Mouse (Mus musculus): Measurements from ENCODE around the gene Atg2a. TPM values are rescaled to one million over a fixed set of nuclear protein-coding genes. Genes with fewer than 3 reads are reported as not detected.

Gene Atg2a
- polyA plus RNA-seq, 1 experiment from 2014 or later: 4.8 TPM

DNA sequence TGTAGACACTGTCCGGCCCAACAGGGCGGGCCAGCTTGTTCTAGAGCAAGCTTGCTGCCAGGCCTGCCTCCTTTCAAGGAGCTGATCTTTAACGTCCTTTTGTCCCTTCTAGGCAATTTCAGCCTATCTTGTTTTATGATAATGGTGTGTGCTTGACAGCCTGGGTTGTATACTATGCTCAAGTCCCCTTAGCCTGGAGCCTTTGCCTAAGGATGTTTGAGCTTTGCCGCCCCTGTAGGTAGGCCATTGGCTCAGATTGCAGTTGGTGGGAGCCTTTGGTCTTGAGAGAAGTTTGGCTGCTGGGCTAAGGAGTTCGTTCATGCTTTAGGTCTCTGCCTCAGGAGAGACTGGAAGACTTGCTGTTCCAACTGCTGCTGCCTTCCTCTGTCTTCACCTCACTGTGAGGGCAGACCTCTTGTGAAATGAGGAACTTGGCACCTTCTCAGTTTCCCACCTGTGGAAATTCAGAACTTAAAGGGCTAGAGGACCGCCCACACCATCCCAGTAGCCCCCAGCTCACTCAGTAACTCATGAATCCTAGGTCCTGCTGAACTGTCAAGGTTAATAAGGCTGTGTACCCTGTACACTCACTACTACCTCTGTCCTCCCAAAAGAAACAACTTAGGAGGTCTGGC lies 37.1 kb downstream of the Atg2a start:
- peak overlapping the region; percentile 56 for H3K9ac ChIP-seq (ENCODE audit: low read length)
- peak overlapping the region; percentile 94 for H3K27ac ChIP-seq (replicated peaks)

DNA sequence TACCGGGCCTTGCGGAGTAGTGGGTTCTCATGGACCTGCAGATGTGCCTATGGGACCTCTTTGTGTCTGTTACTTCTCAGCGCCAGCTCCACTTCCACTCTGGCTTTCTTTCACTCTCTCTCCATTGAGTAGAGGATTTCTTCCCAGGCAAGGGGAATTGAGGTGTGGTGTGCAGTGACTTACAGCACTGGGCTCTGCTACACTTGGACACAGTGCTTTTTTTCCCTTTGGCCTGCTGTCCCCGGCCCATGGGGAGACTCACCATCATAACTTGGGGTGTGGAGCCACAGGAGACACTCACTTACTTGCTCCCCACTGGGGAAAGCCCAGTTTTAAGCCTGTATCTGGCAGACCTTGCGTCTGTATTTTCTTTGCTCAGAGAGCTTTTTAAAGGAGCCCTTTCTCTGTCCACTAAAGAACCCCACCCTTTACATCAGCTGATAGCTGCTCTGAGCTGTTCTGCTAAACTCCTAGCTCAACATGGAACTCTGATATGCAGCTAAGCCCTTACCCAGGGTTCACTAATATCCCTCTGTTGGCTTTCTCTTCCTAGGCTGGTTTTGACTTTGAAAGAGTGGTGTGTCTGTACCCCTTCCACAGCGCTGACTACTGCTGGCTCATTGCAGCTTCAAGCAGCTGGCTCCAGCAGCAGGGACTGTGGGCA lies 38.1 kb downstream of the Atg2a start:
- DNase-seq (ENCODE audit: low spot score): no peak
- 71% methylated on average over 6 of the region's 6 CpGs for WGBS
- no peaks in the 10 kb centered on the region for H3K9me3 ChIP-seq (ENCODE audit: control insufficient read depth, low read length)
- peaks cover 9% of the 10 kb centered on the region for H3K4me1 ChIP-seq (replicated peaks; ENCODE audit: control insufficient read depth, insufficient read depth)
- peak overlapping the region; percentile 79; the same call in 1 of the 2 replicates for H3K4me3 ChIP-seq (ENCODE audit: low read depth, low read length)
- peak overlapping the region; percentile 91 for H3K4me2 ChIP-seq (replicated peaks; ENCODE audit: low read depth)
- H3K9ac ChIP-seq (ENCODE audit: low read length): peak overlapping the region; percentile 56
- TF ChIP-seq CTCF (IDR thresholded peaks at IDR 0.05; ENCODE audit: low read depth) (no peak), EP300 (optimal IDR thresholded peaks at IDR 0.05) (no peak)
- H3K27me3 ChIP-seq (ENCODE audit: control insufficient read depth, insufficient read depth, low read length): no peaks in the 10 kb centered on the region
- H3K27ac ChIP-seq (replicated peaks): peak overlapping the region; percentile 94
- ATAC-seq (ENCODE audit: low FRiP score, low TSS enrichment): no peak
- H3K36me3 ChIP-seq (ENCODE audit: control insufficient read depth, insufficient read depth, low read length): peaks cover 10% of the 10 kb centered on the region; the same call in 1 of the 2 replicates

More for the DNA sequence above, 37.1 kb downstream of the Atg2a start:
- H3K9me3 ChIP-seq (ENCODE audit: control insufficient read depth, low read length): no peaks in the 10 kb centered on the region
- 17% methylated on average over 6 of the region's 6 CpGs for WGBS
- DNase-seq (ENCODE audit: low spot score) (peak; percentile 29), ATAC-seq (ENCODE audit: low FRiP score, low TSS enrichment) (no peak)
- TF ChIP-seq EP300 (optimal IDR thresholded peaks at IDR 0.05) (no peak), CTCF (IDR thresholded peaks at IDR 0.05; ENCODE audit: low read depth) (no peak)
- H3K36me3 ChIP-seq (ENCODE audit: control insufficient read depth, insufficient read depth, low read length): peaks cover 10% of the 10 kb centered on the region; the same call in 1 of the 2 replicates
- H3K4me1 ChIP-seq (replicated peaks; ENCODE audit: control insufficient read depth, insufficient read depth): peaks cover 9% of the 10 kb centered on the region
- peak overlapping the region; percentile 79 for H3K4me3 ChIP-seq (ENCODE audit: low read depth, low read length)
- peak overlapping the region; percentile 91 for H3K4me2 ChIP-seq (replicated peaks; ENCODE audit: low read depth)
- no peaks in the 10 kb centered on the region for H3K27me3 ChIP-seq (ENCODE audit: control insufficient read depth, insufficient read depth, low read length)

DNA sequence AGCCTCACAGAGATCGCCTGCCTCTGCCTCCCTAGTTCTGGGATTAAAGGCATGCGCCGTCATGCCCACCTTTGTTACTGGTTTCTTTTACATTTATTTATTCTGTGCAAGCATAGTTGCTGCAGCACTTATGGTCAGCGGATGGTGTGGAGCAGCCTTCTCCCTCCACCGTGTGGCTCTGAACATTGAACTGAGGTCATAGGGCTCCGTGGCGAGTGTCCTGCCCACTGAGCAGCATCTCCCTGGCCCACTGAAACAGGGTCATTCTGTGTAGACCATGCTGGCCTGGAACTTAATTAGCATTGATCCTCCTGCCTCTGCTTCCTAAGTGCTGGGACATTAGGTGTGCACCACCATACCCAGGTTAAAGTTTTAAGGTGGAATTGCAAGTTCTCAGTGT lies 39.1 kb downstream of the Atg2a start:
- Histone ChIP-seq H3K4me1 (replicated peaks; ENCODE audit: control insufficient read depth, insufficient read depth) (peaks cover 9% of the 10 kb centered on the region), H3K4me3 (ENCODE audit: low read depth, low read length) (no peak overlapping the region), H3K27me3 (ENCODE audit: control insufficient read depth, insufficient read depth, low read length) (no peaks in the 10 kb centered on the region), H3K9me3 (ENCODE audit: control insufficient read depth, low read length) (no peaks in the 10 kb centered on the region), H3K36me3 (ENCODE audit: control insufficient read depth, insufficient read depth, low read length) (peaks cover 12% of the 10 kb centered on the region; the same call in 1 of the 2 replicates), H3K4me2 (replicated peaks; ENCODE audit: low read depth) (no peak overlapping the region), H3K27ac (replicated peaks) (no peak overlapping the region), H3K9ac (ENCODE audit: low read length) (no peak overlapping the region)
- 86% methylated on average over 7 of the region's 7 CpGs for WGBS
- DNase-seq (ENCODE audit: low spot score) (no peak), ATAC-seq (ENCODE audit: low FRiP score, low TSS enrichment) (no peak)
- no peak for TF ChIP-seq EP300 (optimal IDR thresholded peaks at IDR 0.05)

DNA sequence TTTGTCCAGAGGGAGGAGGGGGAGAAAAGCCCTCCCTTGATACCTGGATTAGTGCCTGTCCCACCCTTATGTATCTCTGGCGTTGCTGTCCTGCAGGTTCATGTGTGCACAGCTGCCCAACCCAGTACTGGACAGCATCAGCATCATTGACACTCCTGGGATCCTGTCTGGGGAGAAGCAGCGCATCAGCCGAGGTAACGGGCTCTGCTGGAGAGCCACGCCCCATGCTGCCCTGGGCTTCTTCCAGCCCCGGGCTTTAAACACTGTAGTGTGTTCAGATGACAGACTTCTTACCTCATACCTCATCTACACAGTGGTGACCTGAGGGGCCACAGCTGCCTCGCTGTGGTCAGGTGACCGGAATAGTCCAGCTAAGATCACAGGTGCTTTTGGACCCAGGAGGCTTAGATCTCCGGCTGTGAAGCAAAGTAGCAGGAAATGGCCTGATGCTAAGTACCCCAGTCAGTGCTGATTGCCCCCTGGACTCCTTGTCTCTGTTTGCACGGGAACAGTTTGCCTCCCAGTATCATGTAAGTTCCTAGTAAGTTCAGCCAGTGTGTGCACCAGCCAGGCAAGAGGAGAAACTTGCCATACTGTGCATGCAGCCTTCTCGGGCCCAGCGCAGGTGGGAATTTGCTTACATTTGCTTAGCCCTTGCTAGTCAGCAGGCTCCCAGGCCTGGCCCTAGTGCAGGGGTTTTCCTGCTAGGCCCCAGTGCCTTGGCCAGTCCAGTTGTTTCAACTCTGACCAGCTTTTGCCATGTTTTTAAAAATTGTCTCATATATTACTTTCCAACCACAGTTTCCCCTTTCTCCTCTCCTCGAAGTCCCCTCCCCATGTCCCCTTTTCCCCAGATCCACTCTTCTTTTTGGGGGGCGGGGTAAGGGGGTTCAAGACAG lies 39.9 kb downstream of the Atg2a start:
- no peak for ATAC-seq (ENCODE audit: low FRiP score, low TSS enrichment)
- Histone ChIP-seq H3K4me2 (replicated peaks; ENCODE audit: low read depth) (no peak overlapping the region), H3K9ac (ENCODE audit: low read length) (no peak overlapping the region), H3K36me3 (ENCODE audit: control insufficient read depth, insufficient read depth, low read length) (peaks cover 12% of the 10 kb centered on the region; the same call in 1 of the 2 replicates), H3K4me3 (ENCODE audit: low read depth, low read length) (no peak overlapping the region), H3K27ac (replicated peaks) (no peak overlapping the region), H3K9me3 (ENCODE audit: control insufficient read depth, low read length) (no peaks in the 10 kb centered on the region), H3K27me3 (ENCODE audit: control insufficient read depth, insufficient read depth, low read length) (no peaks in the 10 kb centered on the region), H3K4me1 (replicated peaks; ENCODE audit: control insufficient read depth, insufficient read depth) (peaks cover 9% of the 10 kb centered on the region)
- DNase-seq (ENCODE audit: low spot score): peak; percentile 15
- TF ChIP-seq EP300 (optimal IDR thresholded peaks at IDR 0.05) (no peak), CTCF (IDR thresholded peaks at IDR 0.05; ENCODE audit: low read depth) (no peak)
- 71% methylated on average over 14 of the region's 14 CpGs for whole genome bisulfite sequencing

DNA sequence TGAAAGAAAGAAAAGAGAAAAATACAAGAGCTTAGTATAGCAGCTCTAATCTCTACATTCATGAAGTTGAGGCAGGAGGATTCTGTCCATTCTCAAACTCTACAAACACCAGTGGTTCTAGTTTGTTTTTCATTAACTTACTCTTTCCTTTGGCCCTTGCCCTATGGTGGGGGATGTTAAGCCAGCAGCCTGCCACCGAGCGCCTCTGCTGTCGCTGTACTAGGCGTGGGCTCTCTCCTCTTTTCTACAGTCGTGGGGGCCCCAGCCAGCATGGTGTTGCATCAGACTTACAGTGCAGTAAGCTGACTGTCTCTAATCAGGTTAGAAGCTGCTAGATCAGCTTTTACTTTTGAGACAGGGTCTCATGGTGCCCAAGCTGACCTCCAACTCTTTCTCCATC lies 41.5 kb downstream of the Atg2a start:
- Histone ChIP-seq H3K36me3 (ENCODE audit: control insufficient read depth, insufficient read depth, low read length) (peaks cover 12% of the 10 kb centered on the region; the same call in 1 of the 2 replicates), H3K27ac (replicated peaks) (no peak overlapping the region)
- no peak for ATAC-seq (ENCODE audit: low FRiP score, low TSS enrichment)

More for the DNA sequence above, 41.5 kb downstream of the Atg2a start:
- Histone ChIP-seq H3K4me1 (replicated peaks; ENCODE audit: control insufficient read depth, insufficient read depth) (peaks cover 10% of the 10 kb centered on the region), H3K27me3 (ENCODE audit: control insufficient read depth, insufficient read depth, low read length) (no peaks in the 10 kb centered on the region), H3K4me3 (ENCODE audit: low read depth, low read length) (no peak overlapping the region), H3K9me3 (ENCODE audit: control insufficient read depth, low read length) (no peaks in the 10 kb centered on the region), H3K4me2 (replicated peaks; ENCODE audit: low read depth) (no peak overlapping the region), H3K9ac (ENCODE audit: low read length) (no peak overlapping the region)
- DNase-seq (ENCODE audit: low spot score): no peak
- 64% methylated on average over 5 of the region's 5 CpGs for WGBS
- TF ChIP-seq EP300 (optimal IDR thresholded peaks at IDR 0.05) (no peak), CTCF (IDR thresholded peaks at IDR 0.05; ENCODE audit: low read depth) (no peak)

All from stomach, postnatal 0 days (tissue).